Mouse (Mus musculus) olfactory bulb, adult 2 months (tissue): ENCODE measurements around the gene Chrm2.

Experiments
- CTCF ChIP-seq: fragments of 200-500 bp; IDR thresholded peaks from 2 replicates; pipeline ENCODE4 v1.5.1; 2012; ENCODE audit warnings: low read depth, mild to moderate bottlenecking, low read length, moderate library complexity; ENCODE audit not compliant: insufficient read depth
- POLR2A ChIP-seq: fragments of 200-500 bp; IDR thresholded peaks from 2 replicates; pipeline ENCODE4 v1.6.1; 2012; ENCODE audit warnings: mild to moderate bottlenecking, low read depth, low read length, moderate library complexity; ENCODE audit not compliant: insufficient read depth

DNA sequence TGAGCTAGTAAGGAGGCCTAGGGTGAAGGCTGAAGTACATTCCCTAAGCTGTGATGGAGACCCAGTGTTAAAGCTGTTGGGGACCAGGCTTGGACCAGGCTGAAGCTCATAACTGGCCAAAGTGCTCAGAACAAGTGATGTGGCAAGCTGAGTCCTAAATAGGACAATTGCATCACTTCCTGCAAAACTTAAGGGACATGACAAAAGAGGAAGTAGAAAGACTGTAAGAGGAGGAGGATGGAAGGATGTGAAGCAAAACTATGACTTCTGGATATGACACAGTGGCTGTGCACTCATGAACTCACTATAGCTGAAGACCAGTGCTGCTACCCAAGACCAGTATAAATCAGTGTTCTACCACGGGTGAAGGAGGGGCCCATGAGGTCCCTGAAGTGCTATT, 69.1 kb downstream of the Chrm2 start:
- TF ChIP-seq CTCF (no peak), POLR2A (no peak)
